ENCODE assay signal across 17 mouse cellular contexts in genomic region chr16:94314626-94315025, GRCm38 (mm10). TPM values are rescaled to one million over a fixed set of nuclear protein-coding genes. Genes with fewer than 3 reads are reported as not detected.
"Had no signal": no experiment of that assay in that cellular context is flagged by ENCODE, and none has a peak within 500 bp of the region (broad histone marks: within the 10 kb centered on the region; RNA-seq: fewer than 3 reads in every experiment).

No protein-coding gene starts in this region.

- H3K9me3 ChIP-seq: limb, embryonic 15.5 days; liver, embryonic 12.5 days; midbrain, embryonic 12.5 days had no signal

- H3K27ac ChIP-seq: kidney, postnatal 0 days; limb, embryonic 15.5 days; liver, embryonic 12.5 days had no signal

- H3K27me3 ChIP-seq: limb, embryonic 15.5 days; liver, embryonic 12.5 days had no signal

- H3K4me3 ChIP-seq: limb, embryonic 15.5 days had no signal

- ATAC-seq: liver, embryonic 12.5 days had no signal

- H3K36me3 ChIP-seq: limb, embryonic 15.5 days; liver, embryonic 12.5 days; midbrain, embryonic 12.5 days had no signal

- DNase-seq: kidney, adult 11 months; kidney, adult 9 months; kidney, postnatal 36 days; lung, embryonic 14.5 days; lung, postnatal 10 days; lung, postnatal 4 days; right cerebral cortex, postnatal 4 days; spleen, adult 18-20 months; thymus, postnatal 36 days had no signal

RNA-seq across cellular contexts. Expression of gene Ripply3, which starts 13.6 kb away (rescaled TPM):
- total RNA-seq: layer of hippocampus, postnatal 14 days; left cerebral cortex, postnatal 25 days; megakaryocyte, adult 5-6 weeks; neutrophil, adult 5-6 weeks had no signal
